Mouse (Mus musculus): ENCODE measurements at regions not wholly inside any gene's neighbourhood (a gene's known extent, or its start where the extent isn't known, plus 50 kb on each side); places are given as distances from the start of the nearest gene placed in this dataset.

DNA sequence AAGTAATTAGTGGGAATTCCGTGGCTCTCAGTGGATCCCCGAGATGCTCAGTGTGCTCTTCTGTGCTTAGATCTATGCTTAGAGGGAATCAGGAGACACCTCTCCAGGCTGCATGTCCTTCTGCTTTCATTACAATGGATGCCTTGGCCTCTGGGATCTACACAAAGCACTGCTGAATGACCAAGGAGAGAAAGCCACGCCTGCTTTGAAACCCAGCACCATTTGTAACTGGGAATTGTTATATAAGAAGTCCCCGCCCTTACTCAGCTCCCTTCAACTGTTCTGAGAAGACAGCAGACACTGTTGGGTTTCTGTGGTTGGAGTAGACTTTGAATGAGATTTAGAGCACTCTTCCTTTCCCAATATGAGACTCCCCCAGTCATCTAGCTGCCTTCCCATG is 188.4 kb downstream of the Dad1 start:
- TF ChIP-seq POLR2A (IDR thresholded peaks at IDR 0.05; ENCODE audit: low read depth, low read length), result no peak
- no peak for TF ChIP-seq CTCF (conservative IDR thresholded peaks at IDR 0.05; ENCODE audit: insufficient read depth, insufficient read length, low read depth, low read length)

All from kidney, adult 2 months (tissue).